Mouse (Mus musculus) CD4-positive helper T cell, adult 2 months (primary cell): ENCODE results near the gene Fbxo3.
"Not testable (repeated sequence)": the region's sequence is repeated elsewhere in the genome, so short reads cannot be mapped to it uniquely, and the experiment has no call there.

Experiments used
- DNase-seq: peaks from one replicate; pipeline ENCODE4 v3.0.0-alpha.2; 2012; ENCODE audit warnings: low read depth, missing footprints, low spot score

Gene Fbxo3

DNA sequence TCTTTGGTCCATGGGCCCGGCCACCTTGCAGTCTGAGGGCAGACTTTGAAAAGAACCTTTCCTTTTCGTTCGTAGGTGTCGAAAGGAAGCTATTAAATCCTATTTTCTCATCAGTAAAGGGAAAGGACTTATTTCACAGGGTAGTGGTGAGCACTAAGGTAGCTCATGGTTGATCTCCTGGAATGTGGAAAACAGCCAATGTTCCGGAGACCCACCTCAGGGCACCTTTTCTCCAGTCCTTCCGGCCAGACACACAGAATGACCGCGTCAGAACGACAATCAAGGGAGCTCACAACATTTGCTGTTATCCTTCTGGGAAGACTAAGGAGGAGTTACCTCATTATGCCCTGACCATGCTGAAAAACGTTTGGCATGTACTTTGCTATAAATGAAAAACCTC is 68.7 kb downstream of the Fbxo3 start:
- no peak for DNase-seq

DNA sequence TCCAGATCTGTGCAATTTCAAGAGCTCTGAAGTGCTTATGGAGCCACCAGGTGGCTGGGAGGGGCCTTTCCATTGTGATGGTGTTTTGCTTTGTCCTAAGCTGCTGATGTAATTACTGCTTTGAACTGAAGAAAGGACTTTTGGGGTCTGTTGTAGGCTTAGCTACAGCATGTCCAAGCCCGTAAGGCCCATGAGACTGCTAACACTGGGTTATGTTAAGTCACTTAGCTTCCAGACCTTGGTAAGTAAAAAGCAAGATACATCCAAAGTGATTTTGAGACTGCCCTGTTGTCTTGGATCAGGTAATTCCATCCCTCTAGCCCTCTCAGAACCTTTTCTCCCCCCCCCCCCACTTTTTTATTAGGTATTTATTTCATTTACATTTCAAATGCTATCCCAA is 69.3 kb downstream of the Fbxo3 start:
- not testable (repeated sequence) for DNase-seq

DNA sequence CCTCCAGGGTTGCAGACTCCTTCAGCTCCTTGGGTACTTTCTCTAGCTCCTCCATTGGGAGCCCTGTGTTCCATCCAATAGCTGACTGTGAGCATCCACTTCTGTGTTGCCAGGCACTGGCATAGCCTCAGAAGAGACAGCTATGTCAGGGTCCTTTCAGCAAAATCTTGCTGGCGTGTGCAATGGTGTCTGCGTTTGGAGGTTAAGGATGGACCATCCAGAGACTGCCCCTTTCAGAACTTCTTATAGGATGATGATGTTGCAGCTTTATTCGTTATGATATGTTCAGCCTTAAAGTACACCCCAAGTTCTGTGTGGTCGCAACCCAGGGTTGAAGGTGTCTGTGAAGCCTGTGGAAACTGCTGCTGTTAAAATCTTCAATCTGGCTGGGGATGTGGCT is 69.9 kb downstream of the Fbxo3 start:
- not testable (repeated sequence) for DNase-seq

DNA sequence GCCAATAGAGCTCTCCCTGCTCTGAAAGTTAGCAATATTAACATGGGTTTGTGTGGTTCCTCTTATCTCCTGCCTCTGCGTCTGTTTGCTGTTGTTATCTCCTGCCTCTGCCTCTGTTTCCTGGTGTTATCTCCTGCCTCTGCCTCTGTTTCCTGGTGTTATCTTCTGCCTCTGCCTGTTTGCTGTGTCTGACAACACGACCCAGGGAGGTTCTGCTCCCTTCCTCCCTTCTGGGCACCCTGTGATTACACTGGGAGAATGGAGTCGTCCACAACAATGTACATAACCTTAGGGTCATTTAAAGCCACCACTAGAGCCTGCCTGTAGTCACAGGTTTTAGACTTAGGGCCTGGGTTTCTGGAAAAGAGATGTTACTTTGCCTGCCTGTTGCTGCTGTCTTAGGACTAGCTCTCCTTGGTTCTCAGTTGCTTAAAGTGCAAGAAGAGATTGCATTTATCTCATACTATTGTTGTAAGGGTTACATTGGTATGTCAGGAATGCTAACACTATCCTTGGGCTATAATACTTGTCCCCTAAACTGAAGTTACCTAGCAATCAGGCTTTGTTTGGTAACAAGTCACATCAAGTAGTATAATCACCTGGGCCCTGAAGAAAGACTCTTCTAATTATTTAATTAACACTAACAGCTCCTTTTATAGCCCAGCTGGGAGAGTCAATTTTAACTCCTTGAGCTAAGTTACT is 71.2 kb downstream of the Fbxo3 start:
- no peak for DNase-seq

DNA sequence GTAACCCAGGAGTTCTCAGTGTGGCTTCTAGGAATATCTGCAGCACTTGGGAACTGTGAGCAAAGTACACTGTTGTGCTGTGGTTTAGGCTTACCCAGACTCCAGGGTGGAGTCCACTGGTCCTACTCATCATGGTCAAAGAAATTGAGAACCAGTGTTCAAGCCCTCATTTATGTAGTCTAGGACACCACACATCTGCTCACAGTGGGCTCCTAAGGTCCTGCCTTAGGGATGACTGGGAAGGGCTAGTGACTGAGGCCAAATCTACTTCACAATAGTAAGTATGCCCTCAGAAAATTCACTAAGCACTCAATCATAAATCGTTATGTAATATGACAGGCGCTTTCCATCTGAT is 71.7 kb downstream of the Fbxo3 start:
- no peak for DNase-seq

DNA sequence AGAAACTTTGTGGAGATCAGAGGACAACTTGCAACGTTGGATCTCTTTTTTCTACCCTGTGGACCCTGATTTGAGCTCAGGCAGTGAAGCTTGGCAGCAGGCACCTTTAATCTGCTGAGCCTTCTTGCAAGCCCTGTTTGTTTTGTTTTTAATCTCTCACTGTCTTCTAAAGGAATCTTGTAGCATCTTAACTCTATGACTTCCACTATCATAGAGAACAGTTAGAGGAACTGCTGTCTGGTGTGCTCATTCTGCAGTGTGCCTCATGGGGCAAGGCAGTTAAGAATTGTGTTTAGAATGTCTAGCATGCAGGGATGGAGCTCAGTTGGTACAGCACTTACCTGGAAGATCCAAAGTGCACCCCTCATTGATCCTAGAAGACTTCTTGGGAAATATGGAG is 72.4 kb downstream of the Fbxo3 start:
- no peak for DNase-seq

DNA sequence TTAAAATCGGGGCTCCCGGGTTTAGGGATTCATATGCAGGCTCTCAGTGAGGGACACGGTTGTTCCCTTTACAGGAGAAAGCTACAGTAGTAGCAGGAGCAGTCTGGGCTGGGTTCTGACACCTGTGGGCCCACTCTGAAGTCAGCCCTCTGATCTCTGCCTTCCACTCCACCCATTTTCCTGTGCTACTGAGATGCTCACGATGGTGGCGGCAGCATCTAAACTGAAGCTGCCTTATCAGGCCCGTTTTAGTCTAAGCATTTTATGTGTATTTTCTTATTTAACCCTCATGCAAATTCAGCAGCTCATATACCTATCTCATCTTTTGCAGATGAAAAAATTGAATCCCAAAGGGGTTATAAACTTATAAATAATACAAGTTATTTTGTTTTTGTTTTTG is 77.3 kb downstream of the Fbxo3 start:
- no peak for DNase-seq

DNA sequence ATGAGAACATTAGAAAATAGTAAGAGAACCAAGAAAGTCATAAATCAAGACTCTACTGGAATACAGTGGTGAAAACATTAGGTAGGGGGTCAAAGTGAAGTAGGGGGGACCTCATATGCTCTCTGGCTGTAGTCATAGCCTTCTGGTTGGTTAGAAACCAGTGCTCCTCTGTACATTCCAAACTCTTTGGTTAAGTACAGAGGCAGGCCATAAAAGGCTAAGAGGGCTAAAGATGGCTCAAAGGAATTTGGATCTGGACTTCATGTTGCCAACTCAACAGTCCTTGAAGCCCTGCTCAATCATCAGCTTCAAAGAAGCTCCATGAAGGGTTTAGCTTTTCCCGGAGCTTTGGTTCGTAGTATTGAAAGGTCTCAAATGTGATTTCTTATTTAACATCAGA is 81.5 kb downstream of the Fbxo3 start:
- not testable (repeated sequence) for DNase-seq

DNA sequence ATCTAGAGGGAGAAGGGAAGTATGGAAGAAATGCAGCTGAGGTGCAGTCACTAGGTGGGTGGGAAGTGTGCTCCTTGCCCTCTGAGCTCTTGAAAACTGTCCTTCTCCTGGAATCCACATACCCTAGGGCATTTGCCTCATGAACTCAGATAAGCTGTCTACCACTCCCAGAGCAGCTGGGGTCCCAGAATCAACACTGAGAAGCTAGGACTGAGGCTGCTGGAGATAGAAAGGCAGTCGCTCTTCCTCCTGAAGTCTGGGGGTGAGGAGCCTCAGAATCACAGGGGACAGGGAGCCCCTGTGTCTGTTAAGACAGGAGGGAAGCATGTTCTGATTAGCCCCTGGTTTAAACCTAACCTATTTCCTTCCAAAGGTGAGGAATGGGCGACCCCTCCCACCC is 82.0 kb downstream of the Fbxo3 start:
- no peak for DNase-seq

DNA sequence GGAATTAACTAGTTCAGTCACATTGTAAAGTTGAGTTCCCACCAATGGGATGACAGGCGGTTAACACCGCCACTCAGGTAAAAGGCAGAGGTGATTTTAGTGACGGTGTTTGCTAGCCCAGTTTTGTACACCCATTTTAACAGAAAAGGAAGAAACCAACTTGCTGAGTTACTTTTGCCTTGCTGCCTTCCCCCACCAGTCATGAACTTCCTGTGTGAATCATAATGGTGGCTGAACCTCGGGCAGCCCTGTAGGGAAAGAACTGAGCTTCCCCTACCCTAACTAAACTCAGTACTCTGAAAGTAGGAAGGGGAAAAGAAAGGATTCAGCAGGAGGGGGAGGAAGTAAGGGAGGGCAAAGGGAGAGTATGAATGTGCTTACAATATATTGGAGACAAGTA is 82.5 kb downstream of the Fbxo3 start:
- no peak for DNase-seq

DNA sequence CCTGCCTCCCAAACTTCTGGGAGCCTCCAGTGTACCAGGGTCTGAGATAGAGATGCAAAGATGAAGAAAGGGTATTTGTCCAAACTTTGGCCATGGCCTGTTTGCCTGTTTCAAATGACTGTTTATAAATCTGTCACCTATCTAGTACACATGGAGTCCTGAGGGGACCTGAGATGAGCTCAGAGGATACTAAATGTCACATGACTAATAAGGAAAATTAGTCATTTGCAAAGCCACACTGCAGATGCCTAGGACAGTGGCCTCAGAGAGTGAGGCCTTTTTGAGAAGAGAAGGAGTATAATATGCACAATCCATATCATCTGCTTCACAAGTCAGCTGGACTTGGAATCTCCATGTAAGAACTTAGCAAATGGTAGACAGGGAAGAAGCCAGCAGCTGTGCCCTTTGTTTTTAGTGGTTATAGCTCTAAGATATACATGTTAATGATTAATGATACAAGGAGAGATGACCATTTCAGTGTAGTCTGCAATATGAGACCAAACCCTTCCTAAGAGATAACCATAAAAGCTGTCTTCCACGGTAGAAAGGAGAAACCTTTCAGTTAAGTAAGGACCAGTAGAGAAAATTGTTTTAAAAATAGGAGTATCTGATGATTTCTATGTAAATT is 83.8 kb downstream of the Fbxo3 start:
- not testable (repeated sequence) for DNase-seq
